1 mouse cellular context compared by ENCODE assay signal in the genomic region with DNA sequence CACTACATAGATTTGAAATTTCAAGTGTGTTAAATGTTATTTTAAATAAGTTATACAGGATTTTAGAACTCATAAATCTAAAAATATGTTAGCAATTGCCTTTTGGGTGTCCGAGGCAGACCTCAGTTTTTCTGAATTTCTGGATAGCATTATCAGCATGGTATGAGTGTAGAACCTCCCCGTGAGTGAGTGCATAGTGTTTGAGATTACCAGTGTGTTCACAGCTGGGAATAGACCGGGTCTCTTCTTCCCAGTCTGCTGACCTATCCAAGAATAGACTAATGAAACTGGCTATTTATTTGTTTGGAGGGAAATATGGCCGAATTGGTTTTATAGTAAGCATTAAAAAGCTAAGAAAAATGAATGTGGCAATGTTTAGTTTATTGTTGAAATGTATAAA.
TF ChIP-seq lines count a peak whose summit lies in the region.

No protein-coding gene starts in this region.

TF ChIP-seq in CH12.LX, 34 proteins besides CTCF, POLR2A, EP300 and RAD21 (continued from another document):
- no peak for TF ChIP-seq IRF4 (IDR thresholded peaks at IDR 0.05; ENCODE audit: low read depth, low read length)
